Mouse (Mus musculus): Measurements from ENCODE around the gene Pgap3. TPM values are rescaled to one million over a fixed set of nuclear protein-coding genes. Genes with fewer than 3 reads are reported as not detected.

The Pgap3 gene
- polyA plus RNA-seq, 1 experiment = 4.6 TPM

DNA sequence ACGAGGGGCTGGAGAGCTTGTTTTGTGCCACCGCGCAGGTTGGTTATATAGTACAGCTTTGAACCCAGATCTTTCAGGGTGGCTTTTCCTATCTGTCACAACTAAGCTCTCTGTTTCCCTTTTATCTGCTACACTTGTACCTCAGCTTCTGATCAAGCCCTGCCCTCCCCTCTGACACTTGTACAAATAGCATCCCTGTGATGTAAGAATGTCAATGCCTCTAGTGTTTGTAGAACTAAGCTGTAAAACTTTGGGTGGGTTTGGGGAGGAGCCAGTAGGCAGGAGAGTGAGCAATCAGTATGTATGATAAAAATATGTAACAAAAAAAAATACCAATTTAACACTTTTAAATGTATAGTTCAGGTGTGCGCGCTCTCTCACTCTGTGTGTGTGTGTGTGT, 35.9 kb downstream of the Pgap3 start:
- H3K4me1 ChIP-seq (ENCODE audit: control insufficient read depth, insufficient read depth, low read length) = peaks cover 28% of the 10 kb centered on the region
- TF ChIP-seq CTCF (IDR thresholded peaks at IDR 0.05; ENCODE audit: low read depth, low read length) (no peak), POLR2A (IDR thresholded peaks at IDR 0.05; ENCODE audit: borderline replicate concordance, low read depth, low read length) (no peak)
- H3K4me3 ChIP-seq (ENCODE audit: insufficient read depth, low read length) = no peak overlapping the region
- no peak overlapping the region for H3K27ac ChIP-seq (ENCODE audit: insufficient read depth, low read depth, low read length)

DNA sequence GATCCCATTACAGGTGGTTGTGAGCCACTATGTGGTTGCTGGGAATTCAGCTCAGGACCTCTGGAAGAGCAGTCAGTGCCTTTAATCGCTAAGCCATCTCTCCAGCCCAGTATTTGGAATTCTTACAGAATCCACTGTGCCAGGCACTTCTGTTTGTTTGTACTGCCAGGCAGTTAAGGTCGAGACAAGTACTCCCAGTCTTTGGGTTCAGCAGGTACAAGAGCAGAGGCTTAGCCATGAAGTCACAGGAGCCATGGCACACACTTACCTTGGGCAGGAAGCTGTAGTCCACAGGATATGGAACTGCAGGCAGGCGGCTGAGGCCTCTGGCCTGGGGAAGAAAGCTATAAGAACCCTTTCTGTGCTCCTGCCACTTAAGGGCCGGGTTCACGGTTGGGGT, 36.5 kb downstream of the Pgap3 start:
- Histone ChIP-seq H3K27ac (ENCODE audit: insufficient read depth, low read depth, low read length) (no peak overlapping the region), H3K4me1 (ENCODE audit: control insufficient read depth, insufficient read depth, low read length) (peaks cover 31% of the 10 kb centered on the region), H3K4me3 (ENCODE audit: insufficient read depth, low read length) (no peak overlapping the region)
- TF ChIP-seq POLR2A (IDR thresholded peaks at IDR 0.05; ENCODE audit: borderline replicate concordance, low read depth, low read length) (no peak), CTCF (IDR thresholded peaks at IDR 0.05; ENCODE audit: low read depth, low read length) (no peak)

DNA sequence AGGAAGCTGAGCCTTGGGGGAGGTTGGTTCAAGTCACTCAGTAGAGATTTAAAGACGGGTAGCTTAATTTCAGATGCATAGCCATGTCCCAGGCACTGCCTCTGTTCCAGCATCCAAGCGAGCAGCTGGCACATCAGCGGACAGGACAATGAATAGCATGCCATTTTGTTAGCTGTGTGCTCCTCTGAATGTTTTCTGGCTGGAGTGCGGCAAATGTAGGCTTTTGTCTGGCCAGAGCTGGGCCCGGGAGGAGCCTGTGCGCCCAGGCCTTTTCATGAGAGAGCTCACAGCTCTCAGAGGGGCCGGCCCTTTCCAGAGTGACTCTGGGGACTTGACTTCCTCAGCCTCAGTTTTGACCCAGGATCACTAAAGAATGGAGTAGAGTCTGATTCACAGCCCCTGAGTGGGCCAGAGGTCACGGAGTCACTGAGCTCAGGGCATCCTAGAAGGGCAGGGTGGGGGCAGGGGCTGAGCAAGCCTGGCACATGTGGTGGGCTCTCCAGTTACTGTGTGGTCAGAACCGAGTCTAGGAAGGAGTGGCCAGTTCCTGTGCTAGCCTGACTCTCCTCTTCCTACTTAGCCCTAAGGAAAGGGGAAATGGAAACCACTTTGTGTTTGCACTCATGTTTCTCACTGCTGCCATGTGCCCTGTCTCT, 39.3 kb downstream of the Pgap3 start:
- H3K27ac ChIP-seq (ENCODE audit: insufficient read depth, low read depth, low read length) = peak overlapping the region; percentile 83
- peak overlapping the region; percentile 97 for H3K4me3 ChIP-seq (ENCODE audit: insufficient read depth, low read length)
- peaks cover 41% of the 10 kb centered on the region for H3K4me1 ChIP-seq (ENCODE audit: control insufficient read depth, insufficient read depth, low read length)

DNA sequence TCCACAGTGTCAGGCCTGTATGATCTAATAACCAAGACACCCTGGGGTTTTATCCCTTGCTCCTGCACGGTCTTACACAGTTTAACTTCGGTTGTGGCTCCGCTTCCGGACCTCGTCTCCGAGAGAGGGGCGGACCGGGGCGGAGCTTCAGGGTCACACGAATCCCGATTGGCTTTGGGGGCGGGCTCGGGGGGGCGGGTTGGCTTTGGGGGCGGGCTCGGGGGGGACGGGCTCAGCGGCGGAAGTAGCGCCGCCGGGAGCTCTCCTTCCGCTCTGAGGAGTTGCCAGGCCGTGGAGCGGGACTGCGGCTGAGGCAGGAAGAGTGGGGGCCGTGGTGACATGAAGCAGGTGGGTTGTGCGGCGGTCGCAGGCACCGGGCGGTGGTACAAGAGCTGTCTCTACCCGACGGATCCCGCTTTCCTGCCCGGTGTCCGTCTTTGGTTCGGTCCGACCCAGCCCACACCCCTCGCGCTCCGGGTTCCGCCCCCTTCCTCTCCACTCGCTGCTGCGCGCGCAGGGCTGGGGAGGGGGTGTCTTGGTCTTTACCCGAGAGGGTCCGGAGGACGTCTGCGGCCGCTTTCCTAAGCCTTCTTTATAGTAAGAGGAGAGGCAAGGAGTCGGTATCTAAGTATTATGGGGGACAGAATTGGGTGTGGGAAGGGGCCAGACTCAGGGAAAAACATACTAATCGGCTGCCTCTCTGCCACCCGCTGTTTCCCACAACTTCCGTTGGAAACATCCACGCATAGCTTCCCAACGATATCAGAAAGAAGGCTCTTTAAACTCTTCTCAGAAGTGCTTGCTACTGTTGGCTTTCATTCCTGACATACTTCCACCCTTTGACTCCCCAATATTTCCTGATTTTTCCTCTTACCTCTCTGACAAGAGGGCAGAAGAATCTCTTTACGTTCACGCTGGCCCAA, 41.9 kb downstream of the Pgap3 start, which contains the start of gene Stard3:
Gene Stard3 (plus strand): TSS at position 208 of the 923 bp plus-strand sequence.
- TF ChIP-seq CTCF (IDR thresholded peaks at IDR 0.05; ENCODE audit: low read depth, low read length) (no peak), POLR2A (IDR thresholded peaks at IDR 0.05; ENCODE audit: borderline replicate concordance, low read depth, low read length) (no peak)
- peaks cover 43% of the 10 kb centered on the region for H3K4me1 ChIP-seq (ENCODE audit: control insufficient read depth, insufficient read depth, low read length)
- peak within 1 kb of the TSS; percentile 83 for H3K27ac ChIP-seq (ENCODE audit: insufficient read depth, low read depth, low read length)
- peak within 1 kb of the TSS; percentile 97 for H3K4me3 ChIP-seq (ENCODE audit: insufficient read depth, low read length)

More for the DNA sequence above, 39.3 kb downstream of the Pgap3 start:
- TF ChIP-seq CTCF (IDR thresholded peaks at IDR 0.05; ENCODE audit: low read depth, low read length) (no peak), POLR2A (IDR thresholded peaks at IDR 0.05; ENCODE audit: borderline replicate concordance, low read depth, low read length) (no peak)

DNA sequence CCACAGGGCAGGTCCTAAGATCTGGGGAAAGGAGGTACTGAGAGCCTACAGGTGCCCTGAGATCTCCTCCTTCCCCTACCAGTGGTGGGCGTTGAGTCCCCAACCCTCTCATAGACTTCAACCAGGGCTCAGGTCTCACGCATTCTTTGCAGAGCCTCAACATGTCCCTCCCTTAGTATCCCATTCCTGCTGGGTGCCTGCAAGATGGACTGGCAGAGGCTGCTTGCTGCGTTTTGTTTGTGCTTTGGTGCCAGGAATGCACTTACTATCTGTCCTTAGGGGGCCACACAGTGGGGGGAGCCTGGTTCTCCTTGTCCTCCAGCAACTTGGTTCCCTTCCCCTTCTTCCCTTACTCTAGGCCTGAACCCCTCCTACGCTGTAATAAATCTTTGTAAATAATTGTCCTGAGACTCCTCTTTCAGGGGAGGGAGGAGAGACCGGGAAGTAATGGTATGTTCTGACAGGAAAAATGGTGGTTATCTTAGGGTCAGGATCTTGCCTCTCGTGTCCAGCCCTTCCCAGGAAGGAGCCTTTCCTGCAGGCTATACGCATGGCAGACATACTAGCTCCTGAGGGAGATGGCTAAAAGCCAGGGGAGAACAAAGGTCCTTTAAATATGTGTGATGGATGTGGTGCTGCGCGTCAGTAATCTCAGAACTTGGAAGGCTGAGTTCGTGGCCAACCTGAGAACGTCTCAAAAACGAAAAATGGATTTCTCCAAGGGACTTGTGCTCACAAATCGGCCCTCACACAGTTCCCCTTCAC, 42.7 kb downstream of the Pgap3 start:
- Histone ChIP-seq H3K4me3 (ENCODE audit: insufficient read depth, low read length) (peak overlapping the region; percentile 49), H3K27ac (ENCODE audit: insufficient read depth, low read depth, low read length) (peak overlapping the region; percentile 61), H3K4me1 (ENCODE audit: control insufficient read depth, insufficient read depth, low read length) (peaks cover 41% of the 10 kb centered on the region)
- TF ChIP-seq POLR2A (IDR thresholded peaks at IDR 0.05; ENCODE audit: borderline replicate concordance, low read depth, low read length) (no peak), CTCF (IDR thresholded peaks at IDR 0.05; ENCODE audit: low read depth, low read length) (no peak)

DNA sequence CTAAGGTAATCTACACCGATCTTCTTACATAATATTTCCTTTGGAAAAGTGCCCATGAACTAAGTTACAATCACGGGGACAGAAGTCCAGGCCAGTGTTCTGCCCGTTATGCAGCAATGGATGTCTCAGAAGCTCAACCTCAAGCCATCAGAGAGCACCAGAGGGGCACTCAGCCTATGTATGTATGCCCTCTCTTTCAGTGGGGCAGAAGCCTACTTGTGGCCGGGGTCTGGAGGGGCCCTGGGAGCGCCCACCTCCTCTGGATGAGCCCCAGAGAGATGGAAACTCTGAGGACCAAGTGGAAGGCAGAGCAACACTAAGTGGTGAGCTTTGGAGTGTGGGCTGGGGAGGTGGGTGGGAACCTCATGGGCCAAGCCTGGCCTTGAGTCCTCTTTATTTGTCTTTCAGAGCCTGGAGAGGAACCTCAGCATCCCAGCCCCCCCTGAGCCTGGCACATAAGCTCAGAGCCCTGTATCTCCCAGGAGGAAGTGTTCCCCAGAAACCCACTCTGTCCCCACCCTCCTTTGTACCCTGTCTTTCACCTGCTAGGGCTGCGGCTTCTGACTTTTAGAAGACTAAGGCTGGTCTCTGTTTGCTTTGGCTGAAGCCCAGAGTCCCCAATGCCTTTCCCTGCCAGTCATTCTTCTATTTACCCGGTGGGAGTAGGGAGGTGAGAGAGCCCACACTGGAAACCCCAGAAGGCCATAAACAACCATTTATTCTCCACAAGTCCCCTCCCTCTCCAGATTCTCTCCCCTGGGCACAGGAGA, 43.5 kb downstream of the Pgap3 start:
- peaks cover 33% of the 10 kb centered on the region for H3K4me1 ChIP-seq (ENCODE audit: control insufficient read depth, insufficient read depth, low read length)
- 0 out of 2 replicates have a peak overlapping the region, but pooled peaks have one; percentile 61 for H3K27ac ChIP-seq (ENCODE audit: insufficient read depth, low read depth, low read length)
- H3K4me3 ChIP-seq (ENCODE audit: insufficient read depth, low read length) = no peak overlapping the region
- TF ChIP-seq CTCF (IDR thresholded peaks at IDR 0.05; ENCODE audit: low read depth, low read length) (no peak), POLR2A (IDR thresholded peaks at IDR 0.05; ENCODE audit: borderline replicate concordance, low read depth, low read length) (no peak)

DNA sequence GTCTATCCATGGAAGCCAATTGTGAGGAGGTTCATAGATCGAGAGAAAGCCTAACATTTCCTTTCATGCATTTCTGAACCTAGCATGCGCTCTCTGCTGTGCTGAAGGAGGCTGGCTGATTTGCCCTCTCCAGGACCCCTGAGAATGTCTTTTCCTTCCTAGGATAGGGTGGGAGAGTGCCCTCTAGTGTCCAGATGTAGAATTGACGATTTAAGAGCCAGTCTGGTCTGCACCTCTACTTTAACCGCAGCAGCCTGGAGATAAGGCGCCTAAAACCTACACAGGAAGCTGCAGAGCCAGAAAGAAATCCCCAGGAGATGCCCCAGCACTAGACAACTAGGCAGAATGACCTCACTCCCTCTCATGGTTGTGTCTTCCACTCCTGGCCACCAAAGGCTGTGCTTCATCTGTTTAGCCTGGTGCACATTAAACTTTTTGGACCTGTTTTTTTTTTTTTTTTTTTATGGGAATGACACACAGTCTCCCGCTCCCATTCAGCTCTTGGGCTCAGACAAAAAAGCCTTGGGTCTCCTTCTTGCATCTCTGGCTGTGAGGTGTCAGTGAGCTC, 44.5 kb downstream of the Pgap3 start:
- Histone ChIP-seq H3K4me1 (ENCODE audit: control insufficient read depth, insufficient read depth, low read length) (peaks cover 28% of the 10 kb centered on the region), H3K4me3 (ENCODE audit: insufficient read depth, low read length) (no peak overlapping the region), H3K27ac (ENCODE audit: insufficient read depth, low read depth, low read length) (no peak overlapping the region)
- TF ChIP-seq POLR2A (IDR thresholded peaks at IDR 0.05; ENCODE audit: borderline replicate concordance, low read depth, low read length) = no peak
- peak; percentile 86 for TF ChIP-seq CTCF (IDR thresholded peaks at IDR 0.05; ENCODE audit: low read depth, low read length)

DNA sequence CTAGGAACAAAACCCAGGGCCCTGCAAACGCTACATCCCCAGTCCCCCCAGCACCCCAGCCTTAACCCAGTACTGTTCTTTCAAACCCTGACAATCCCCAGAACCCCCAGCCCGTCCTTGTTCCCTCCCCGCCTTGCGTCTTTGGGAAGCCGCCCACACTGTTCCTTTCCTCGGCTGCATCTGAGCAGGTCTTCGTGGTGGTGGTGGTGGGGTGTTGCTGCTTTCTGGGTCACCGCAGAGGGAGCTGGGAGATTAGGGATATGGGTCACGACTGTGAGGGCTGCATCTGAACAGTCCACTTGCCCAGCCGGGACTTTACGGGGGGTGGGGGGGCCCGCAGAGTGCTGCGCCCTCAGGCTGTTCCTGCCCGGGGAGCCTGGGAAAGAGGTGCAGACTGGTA, 45.8 kb downstream of the Pgap3 start:
- Histone ChIP-seq H3K27ac (ENCODE audit: insufficient read depth, low read depth, low read length) (no peak overlapping the region), H3K4me1 (ENCODE audit: control insufficient read depth, insufficient read depth, low read length) (peaks cover 15% of the 10 kb centered on the region), H3K4me3 (ENCODE audit: insufficient read depth, low read length) (no peak overlapping the region)
- TF ChIP-seq CTCF (IDR thresholded peaks at IDR 0.05; ENCODE audit: low read depth, low read length) (no peak), POLR2A (IDR thresholded peaks at IDR 0.05; ENCODE audit: borderline replicate concordance, low read depth, low read length) (no peak)

Data from bone marrow macrophage, adult 2 months (primary cell).